Mouse (Mus musculus): ENCODE measurements at regions not wholly inside any gene's neighbourhood (a gene's known extent, or its start where the extent isn't known, plus 50 kb on each side); places are given as distances from the start of the nearest gene placed in this dataset.
"Not testable (repeated sequence)": the region's sequence is repeated elsewhere in the genome, so short reads cannot be mapped to it uniquely, and the experiment has no call there.

- not testable (repeated sequence) for H3K9ac ChIP-seq (ENCODE audit: low read length); DNase-seq (ENCODE audit: low spot score, missing footprints); H3K4me2 ChIP-seq; H3K27me3 ChIP-seq (ENCODE audit: control insufficient read depth, insufficient read depth, low read length); H3K4me3 ChIP-seq (ENCODE audit: low read depth, low read length); H3K36me3 ChIP-seq (ENCODE audit: control insufficient read depth, insufficient read depth, low read length); H3K27ac ChIP-seq (ENCODE audit: low read depth, low read length); H3K4me1 ChIP-seq (ENCODE audit: control insufficient read depth, insufficient read depth, low read length); H3K9me3 ChIP-seq (ENCODE audit: control insufficient read depth, low read length)
- 22% methylated on average over 4 of the region's 4 CpGs for whole genome bisulfite sequencing
- 0 out of 2 replicates have a peak, but pooled peaks have one; percentile 30 for ATAC-seq (ENCODE audit: low FRiP score)
Observed at GRCm38 (mm10) chr1:44331732-44332131, 113.0 kb upstream of the Mettl21e start.

GRCm38 (mm10) chr1:44325483-44325882, 106.7 kb upstream of the Mettl21e start:
- 65% methylated on average over 1 of the region's 1 CpGs for WGBS
- no peaks in the 10 kb centered on the region for H3K4me1 ChIP-seq (ENCODE audit: control insufficient read depth, insufficient read depth, low read length)
- no peak overlapping the region for H3K9ac ChIP-seq (ENCODE audit: low read length)
- no peaks in the 10 kb centered on the region for H3K36me3 ChIP-seq (ENCODE audit: control insufficient read depth, insufficient read depth, low read length)
- no peak overlapping the region for H3K4me3 ChIP-seq (ENCODE audit: low read depth, low read length)
- H3K9me3 ChIP-seq (ENCODE audit: control insufficient read depth, low read length), result no peaks in the 10 kb centered on the region
- H3K27me3 ChIP-seq (ENCODE audit: control insufficient read depth, insufficient read depth, low read length), result no peaks in the 10 kb centered on the region
- DNase-seq (ENCODE audit: low spot score, missing footprints), result no peak
- H3K4me2 ChIP-seq, result no peak overlapping the region
- H3K27ac ChIP-seq (ENCODE audit: low read depth, low read length), result no peak overlapping the region
- no peak for ATAC-seq (ENCODE audit: low FRiP score)

All from midbrain, embryonic 11.5 days (tissue).